Mouse (Mus musculus): ENCODE measurements at regions not wholly inside any gene's neighbourhood (a gene's known extent, or its start where the extent isn't known, plus 50 kb on each side); places are given as distances from the start of the nearest gene placed in this dataset.

- no peaks in the 10 kb centered on the region for H3K4me1 ChIP-seq (replicated peaks; ENCODE audit: control insufficient read depth in 2 of 2, insufficient read depth in 2 of 2, low read length in 1 of 2)
- H3K27me3 ChIP-seq (ENCODE audit: control insufficient read depth, insufficient read depth, low read length) = no peaks in the 10 kb centered on the region
- TF ChIP-seq CTCF (IDR thresholded peaks at IDR 0.05; ENCODE audit: low read depth) (no peak), EP300 (IDR thresholded peaks at IDR 0.05; ENCODE audit: low read depth) (no peak)
- ATAC-seq (ENCODE audit: insufficient read depth) (no peak), DNase-seq (ENCODE audit: low read depth in 3 of 3, low spot score in 3 of 3) (no peak)
- 7% methylated on average over 4 of the region's 4 CpGs for WGBS (ENCODE audit: insufficient replicate concordance)
- H3K36me3 ChIP-seq (replicated peaks; ENCODE audit: control insufficient read depth, insufficient read depth, low read depth) = no peaks in the 10 kb centered on the region
- no peak overlapping the region for H3K9ac ChIP-seq (replicated peaks)
- H3K27ac ChIP-seq = no peak overlapping the region
- H3K4me3 ChIP-seq (ENCODE audit: insufficient read depth in 1 of 2, low read depth in 2 of 2, low read length in 2 of 2) = no peak overlapping the region
- no peak overlapping the region for H3K4me2 ChIP-seq (ENCODE audit: low read depth)
- H3K9me3 ChIP-seq (ENCODE audit: control insufficient read depth, low read length) = no peaks in the 10 kb centered on the region
These were observed 88.3 kb upstream of the Olig3 start for GRCm38 (mm10) chr10:19268051-19268450.

DNA sequence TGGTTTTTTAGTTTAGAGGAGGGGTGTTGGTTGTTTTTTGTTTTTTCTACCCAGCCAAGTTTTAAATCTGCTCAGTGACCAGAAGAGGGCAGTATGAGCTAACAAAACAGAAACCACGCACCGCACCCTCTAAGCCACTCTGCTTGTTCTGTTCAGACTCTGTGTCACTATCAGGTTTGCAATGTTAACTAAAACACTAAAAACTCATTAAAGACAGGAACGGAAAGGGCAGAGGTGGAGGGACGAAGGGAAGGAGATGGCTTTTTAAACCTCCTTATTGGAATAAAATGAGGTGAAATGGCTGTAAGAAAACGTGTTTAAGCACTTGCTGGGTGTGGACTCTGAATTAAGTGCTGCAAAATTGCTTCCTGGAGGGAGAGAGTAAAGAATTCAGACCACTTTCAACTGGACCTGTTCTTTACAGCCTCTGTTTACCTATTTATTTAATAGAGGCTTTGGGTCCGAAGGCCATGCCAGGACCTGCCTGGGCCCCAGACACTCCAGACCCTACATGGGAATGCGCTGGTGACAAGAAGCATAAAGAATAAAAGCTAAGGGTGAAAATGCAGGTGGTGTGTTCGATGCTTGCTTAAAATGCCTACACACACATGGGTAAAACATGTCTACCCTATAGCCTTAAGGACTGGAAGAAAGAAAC is 116.1 kb upstream of the Olig3 start:
- ATAC-seq (ENCODE audit: insufficient read depth) = no peak
- Histone ChIP-seq H3K4me1 (replicated peaks; ENCODE audit: control insufficient read depth in 2 of 2, insufficient read depth in 2 of 2, low read length in 1 of 2) (no peaks in the 10 kb centered on the region), H3K27me3 (ENCODE audit: control insufficient read depth, insufficient read depth, low read length) (no peaks in the 10 kb centered on the region)

GRCm38 (mm10) chr10:19216240-19216639 is 140.1 kb upstream of the Olig3 start:
- Histone ChIP-seq H3K4me2 (ENCODE audit: low read depth) (no peak overlapping the region), H3K4me1 (replicated peaks; ENCODE audit: control insufficient read depth in 2 of 2, insufficient read depth in 2 of 2, low read length in 1 of 2) (no peaks in the 10 kb centered on the region), H3K9ac (replicated peaks) (no peak overlapping the region), H3K9me3 (ENCODE audit: control insufficient read depth, low read length) (no peaks in the 10 kb centered on the region), H3K27me3 (ENCODE audit: control insufficient read depth, insufficient read depth, low read length) (no peaks in the 10 kb centered on the region), H3K4me3 (ENCODE audit: insufficient read depth in 1 of 2, low read depth in 2 of 2, low read length in 2 of 2) (no peak overlapping the region), H3K36me3 (replicated peaks; ENCODE audit: control insufficient read depth, insufficient read depth, low read depth) (no peaks in the 10 kb centered on the region), H3K27ac (no peak overlapping the region)
- WGBS (ENCODE audit: insufficient replicate concordance) = 53% methylated on average over 5 of the region's 5 CpGs
- TF ChIP-seq CTCF (IDR thresholded peaks at IDR 0.05; ENCODE audit: low read depth) = no peak
- no peak for ATAC-seq (ENCODE audit: insufficient read depth)
- no peak for DNase-seq (ENCODE audit: low read depth in 3 of 3, low spot score in 3 of 3)

More for the DNA sequence above, 116.1 kb upstream of the Olig3 start:
- no peaks in the 10 kb centered on the region for H3K9me3 ChIP-seq (ENCODE audit: control insufficient read depth, low read length)
- no peak overlapping the region for H3K27ac ChIP-seq
- no peak overlapping the region for H3K9ac ChIP-seq (replicated peaks)
- no peaks in the 10 kb centered on the region for H3K36me3 ChIP-seq (replicated peaks; ENCODE audit: control insufficient read depth, insufficient read depth, low read depth)
- peak; percentile 12 to 29 (median 12) for DNase-seq (ENCODE audit: low read depth in 3 of 3, low spot score in 3 of 3)
- H3K4me3 ChIP-seq (ENCODE audit: insufficient read depth in 1 of 2, low read depth in 2 of 2, low read length in 2 of 2) = no peak overlapping the region
- TF ChIP-seq CTCF (IDR thresholded peaks at IDR 0.05; ENCODE audit: low read depth) (peak; percentile 51; the same call in 1 of the 2 replicates), EP300 (IDR thresholded peaks at IDR 0.05; ENCODE audit: low read depth) (no peak)
- H3K4me2 ChIP-seq (ENCODE audit: low read depth) = no peak overlapping the region
- 25% methylated on average over 8 of the region's 8 CpGs for WGBS (ENCODE audit: insufficient replicate concordance)

GRCm38 (mm10) chr10:19209751-19210150 is 146.6 kb upstream of the Olig3 start:
- Histone ChIP-seq H3K27me3 (ENCODE audit: control insufficient read depth, insufficient read depth, low read length) (no peaks in the 10 kb centered on the region), H3K4me2 (ENCODE audit: low read depth) (no peak overlapping the region), H3K9me3 (ENCODE audit: control insufficient read depth, low read length) (no peaks in the 10 kb centered on the region), H3K4me1 (replicated peaks; ENCODE audit: control insufficient read depth in 2 of 2, insufficient read depth in 2 of 2, low read length in 1 of 2) (no peaks in the 10 kb centered on the region), H3K36me3 (replicated peaks; ENCODE audit: control insufficient read depth, insufficient read depth, low read depth) (no peaks in the 10 kb centered on the region), H3K27ac (no peak overlapping the region), H3K4me3 (ENCODE audit: insufficient read depth in 1 of 2, low read depth in 2 of 2, low read length in 2 of 2) (no peak overlapping the region), H3K9ac (replicated peaks) (no peak overlapping the region)
- 55% methylated on average over 2 of the region's 2 CpGs for WGBS (ENCODE audit: insufficient replicate concordance)
- ATAC-seq (ENCODE audit: insufficient read depth) (no peak), DNase-seq (ENCODE audit: low read depth in 3 of 3, low spot score in 3 of 3) (no peak)
- TF ChIP-seq CTCF (IDR thresholded peaks at IDR 0.05; ENCODE audit: low read depth) = no peak
- TF ChIP-seq EP300 (IDR thresholded peaks at IDR 0.05; ENCODE audit: low read depth) = no peak

DNA sequence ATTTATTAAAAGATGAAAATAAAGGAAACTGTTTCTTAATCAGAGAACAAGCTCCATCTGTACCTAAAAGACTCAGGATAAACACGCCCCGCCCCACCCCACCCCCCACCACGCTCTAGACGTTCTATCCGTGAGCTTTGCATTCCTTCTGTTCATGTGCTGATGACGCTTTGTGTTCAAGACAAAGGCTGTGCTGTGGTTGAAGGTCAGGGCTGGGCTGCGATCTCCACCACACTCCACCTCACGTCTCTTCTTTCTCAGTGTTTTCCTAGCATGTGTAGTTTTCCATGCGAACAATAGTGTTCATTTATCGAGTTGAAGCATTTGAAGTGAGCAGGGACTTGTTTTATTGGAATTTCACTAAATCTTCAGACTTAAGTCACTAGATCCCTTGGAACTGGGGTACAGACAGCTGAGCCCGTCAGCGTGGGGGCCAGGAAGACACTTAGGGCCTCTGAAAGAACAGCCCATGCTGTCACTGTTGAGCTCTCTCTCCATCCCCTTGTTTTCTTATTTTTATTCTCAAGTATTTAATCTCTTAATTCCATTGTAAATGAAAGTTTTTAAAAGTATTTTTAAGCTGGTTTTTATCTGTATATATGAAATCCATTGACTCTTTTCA is 148.1 kb upstream of the Olig3 start:
- Histone ChIP-seq H3K36me3 (replicated peaks; ENCODE audit: control insufficient read depth, insufficient read depth, low read depth) (no peaks in the 10 kb centered on the region), H3K4me2 (ENCODE audit: low read depth) (no peak overlapping the region), H3K9ac (replicated peaks) (no peak overlapping the region), H3K4me3 (ENCODE audit: insufficient read depth in 1 of 2, low read depth in 2 of 2, low read length in 2 of 2) (no peak overlapping the region), H3K4me1 (replicated peaks; ENCODE audit: control insufficient read depth in 2 of 2, insufficient read depth in 2 of 2, low read length in 1 of 2) (no peaks in the 10 kb centered on the region), H3K27me3 (ENCODE audit: control insufficient read depth, insufficient read depth, low read length) (no peaks in the 10 kb centered on the region), H3K27ac (no peak overlapping the region), H3K9me3 (ENCODE audit: control insufficient read depth, low read length) (no peaks in the 10 kb centered on the region)
- WGBS (ENCODE audit: insufficient replicate concordance) = 56% methylated on average over 12 of the region's 12 CpGs
- no peak for ATAC-seq (ENCODE audit: insufficient read depth)
- DNase-seq (ENCODE audit: low read depth in 3 of 3, low spot score in 3 of 3) = no peak
- TF ChIP-seq CTCF (IDR thresholded peaks at IDR 0.05; ENCODE audit: low read depth) (no peak), EP300 (IDR thresholded peaks at IDR 0.05; ENCODE audit: low read depth) (no peak)
